Mouse (Mus musculus) lung, postnatal 14 days (tissue): Measurements from ENCODE around the gene Gm10134.

ENCODE experiments used
- DNase-seq: peaks from one replicate; pipeline ENCODE4 v3.0.0; 2021

Gene Gm10134

DNA sequence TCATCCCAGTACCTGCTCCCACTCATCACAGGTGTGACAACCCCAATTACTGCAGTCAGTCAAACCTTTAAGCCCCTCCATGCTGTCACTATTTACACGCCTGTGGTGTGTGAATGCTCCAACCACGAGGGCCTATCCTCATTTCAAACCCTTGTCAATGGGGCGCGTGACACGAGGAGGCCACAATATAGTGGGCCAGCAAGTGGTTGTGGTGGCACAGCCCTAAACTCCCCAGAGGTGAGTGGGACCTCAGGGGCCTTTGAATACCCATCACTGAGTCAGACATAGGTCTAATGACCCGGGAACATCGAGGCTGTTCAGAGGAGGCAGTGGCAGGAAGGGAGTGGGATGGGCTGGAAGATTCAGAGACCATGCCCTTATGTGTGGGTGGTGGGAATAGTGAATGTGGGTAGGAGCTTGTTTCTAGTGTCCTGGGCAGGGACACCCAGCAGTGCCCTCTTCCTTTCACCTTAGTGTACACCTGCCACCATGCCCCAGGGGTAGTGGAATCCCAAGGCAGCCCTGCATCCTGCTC, 28.1 kb downstream of the Gm10134 start:
- DNase-seq: no peak

GRCm38 (mm10) chr2:28534436-28535262, 28.8 kb downstream of the Gm10134 start:
- DNase-seq: peak; percentile 66

- no peak for DNase-seq
Measured at GRCm38 (mm10) chr2:28535263-28535540, 29.3 kb downstream of the Gm10134 start.

GRCm38 (mm10) chr2:28535650-28536049, 29.8 kb downstream of the Gm10134 start:
- peak; percentile 45 for DNase-seq

- DNase-seq: peak; percentile 58
Measured at GRCm38 (mm10) chr2:28536166-28536565, 30.3 kb downstream of the Gm10134 start.

DNA sequence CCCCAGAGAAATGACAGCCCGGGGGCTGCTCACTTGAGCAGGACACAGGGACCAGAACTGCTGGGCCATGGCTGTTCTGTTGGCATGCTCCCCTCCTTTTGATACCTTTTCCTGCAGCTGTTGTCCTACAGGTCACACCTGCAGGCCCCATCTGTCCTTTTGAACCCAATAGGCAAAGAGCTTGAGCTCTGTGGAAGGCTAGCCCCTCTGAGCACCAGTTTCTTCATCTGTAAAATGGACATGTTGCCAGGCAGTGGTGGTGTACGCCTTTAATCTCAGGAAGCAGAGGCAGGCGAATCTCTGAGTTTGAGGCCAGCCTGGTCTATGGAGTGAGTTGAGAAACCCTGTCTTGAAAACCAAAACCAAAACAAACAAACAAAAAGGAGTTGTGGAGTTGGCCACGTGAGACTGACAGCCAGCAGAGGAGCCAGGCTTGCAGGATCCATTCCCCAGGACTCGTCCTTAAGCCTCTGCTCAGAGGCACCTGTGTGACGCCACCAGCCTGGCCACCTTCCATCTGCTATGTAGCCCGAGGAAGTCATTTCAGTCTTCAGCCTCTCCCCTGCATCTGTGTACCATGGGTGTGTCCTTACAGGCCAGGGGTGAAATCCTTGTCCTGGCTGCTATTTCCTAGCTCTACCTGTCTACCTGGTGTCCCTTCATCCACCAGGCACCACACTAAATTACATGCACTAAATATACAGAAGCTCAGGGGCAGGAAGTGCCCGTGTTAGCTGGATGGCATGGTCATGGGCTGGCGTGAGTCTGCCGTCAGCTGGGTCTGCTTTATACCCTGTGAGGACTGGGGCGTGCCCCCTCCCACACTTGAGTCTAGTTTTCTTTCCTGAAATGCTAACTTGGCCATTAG, 31.1 kb downstream of the Gm10134 start:
- no peak for DNase-seq

GRCm38 (mm10) chr2:28537634-28537920, 31.7 kb downstream of the Gm10134 start:
- no peak for DNase-seq

DNA sequence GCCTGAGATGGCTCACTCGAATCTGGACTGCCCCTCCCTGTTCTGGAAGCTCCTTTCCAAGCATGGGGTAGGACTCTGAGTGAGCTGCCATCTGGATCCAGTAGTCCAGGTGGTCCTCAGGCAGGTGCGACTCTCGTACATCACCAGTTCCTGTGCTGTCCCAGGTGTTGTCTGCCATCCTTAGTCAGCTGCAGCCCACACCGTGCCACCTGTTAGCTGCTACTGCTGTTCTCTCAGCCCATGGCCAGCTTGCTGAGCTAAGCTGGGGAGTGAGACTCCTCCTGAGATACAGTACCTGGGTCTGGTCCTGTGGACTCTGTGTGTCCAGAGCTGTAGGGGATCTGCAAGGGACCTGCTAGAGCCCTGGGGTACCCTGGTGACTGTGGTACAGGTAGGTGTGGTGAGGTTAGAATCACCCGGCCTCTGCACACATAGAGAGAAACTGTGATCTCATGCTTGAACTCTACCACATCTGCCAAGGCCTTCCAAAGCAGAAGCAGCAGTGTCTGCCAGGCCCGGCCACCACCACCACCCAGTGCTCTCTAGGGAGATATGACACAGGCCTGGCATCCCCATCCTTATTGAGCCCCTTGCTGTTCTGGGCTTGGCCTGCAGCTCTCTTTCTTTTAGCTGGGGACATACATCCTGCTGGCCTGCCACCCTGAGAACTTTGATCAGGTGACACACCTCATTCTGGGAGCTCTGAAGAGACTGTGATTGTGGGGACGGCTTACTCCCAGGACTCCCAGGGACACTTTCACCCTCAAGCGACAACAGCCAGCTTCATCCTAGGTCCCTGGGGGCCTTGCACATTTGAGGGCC, 32.3 kb downstream of the Gm10134 start:
- no peak for DNase-seq

DNA sequence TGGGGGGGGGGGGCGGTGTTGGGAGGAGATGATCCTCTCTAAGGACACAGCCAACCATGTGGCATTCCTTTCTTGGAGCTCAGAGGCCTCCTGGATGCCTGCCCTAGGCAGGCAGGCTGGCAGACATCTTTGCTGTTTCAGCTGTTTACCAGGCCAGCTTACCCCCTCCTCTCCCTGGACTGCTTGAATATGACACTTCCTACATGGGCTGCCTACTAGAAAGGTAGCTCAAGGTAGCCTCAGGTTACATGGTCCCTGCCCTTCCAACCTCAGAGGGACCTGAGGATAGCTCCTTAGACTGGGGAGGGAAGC, 32.9 kb downstream of the Gm10134 start:
- DNase-seq: no peak

DNA sequence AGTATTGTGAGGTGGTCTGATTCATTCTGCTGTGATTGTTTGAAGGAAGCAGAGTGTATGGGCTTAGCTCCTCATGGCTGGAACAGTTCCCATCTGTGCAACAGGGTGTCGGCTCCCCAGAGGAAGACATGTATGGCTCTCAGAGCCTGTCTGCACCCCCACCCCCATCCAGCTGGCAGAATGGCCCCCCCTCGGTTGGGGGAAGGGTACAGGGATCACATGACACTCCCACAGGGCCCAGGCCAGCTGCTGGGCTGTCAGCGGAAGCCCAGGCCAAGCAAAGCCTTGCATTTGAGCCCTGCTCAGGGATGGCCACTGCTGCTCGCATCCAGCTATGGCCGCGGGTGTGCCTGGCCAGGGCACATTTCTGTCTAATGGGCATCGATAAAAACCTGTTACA, 33.3 kb downstream of the Gm10134 start:
- DNase-seq: peak; percentile 65

GRCm38 (mm10) chr2:28539949-28540348, 34.1 kb downstream of the Gm10134 start:
- peak; percentile 21 for DNase-seq

DNA sequence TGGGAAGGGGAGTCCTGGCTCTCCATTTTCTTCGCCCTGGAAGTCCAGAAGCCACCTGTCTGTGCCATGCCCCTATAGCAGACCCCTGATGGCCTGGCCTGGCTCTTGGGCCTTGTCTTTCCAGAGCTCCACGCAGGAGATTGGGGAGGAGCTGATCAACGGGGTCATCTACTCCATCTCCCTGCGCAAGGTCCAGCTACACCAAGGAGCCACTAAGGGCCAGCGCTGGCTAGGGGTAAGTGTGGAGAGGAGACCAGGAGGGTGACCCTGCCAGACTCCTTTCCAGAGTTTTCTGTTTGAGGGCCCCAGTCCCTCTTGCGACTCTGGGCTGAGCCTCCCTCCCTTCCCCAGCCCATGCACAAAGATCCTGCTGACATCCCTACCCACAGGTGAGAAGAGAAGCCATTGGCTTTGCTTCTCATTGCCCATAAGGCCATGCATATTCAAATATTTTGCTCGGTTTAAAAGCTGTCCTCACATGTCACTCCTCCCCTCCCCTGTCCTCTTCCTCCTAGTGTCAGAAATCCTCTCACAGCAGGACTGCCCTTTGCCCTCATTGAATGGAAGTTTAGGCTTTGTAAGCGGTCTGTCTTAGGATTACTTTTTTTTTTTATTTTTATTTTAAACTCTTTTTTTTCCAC, 34.8 kb downstream of the Gm10134 start:
- no peak for DNase-seq

DNA sequence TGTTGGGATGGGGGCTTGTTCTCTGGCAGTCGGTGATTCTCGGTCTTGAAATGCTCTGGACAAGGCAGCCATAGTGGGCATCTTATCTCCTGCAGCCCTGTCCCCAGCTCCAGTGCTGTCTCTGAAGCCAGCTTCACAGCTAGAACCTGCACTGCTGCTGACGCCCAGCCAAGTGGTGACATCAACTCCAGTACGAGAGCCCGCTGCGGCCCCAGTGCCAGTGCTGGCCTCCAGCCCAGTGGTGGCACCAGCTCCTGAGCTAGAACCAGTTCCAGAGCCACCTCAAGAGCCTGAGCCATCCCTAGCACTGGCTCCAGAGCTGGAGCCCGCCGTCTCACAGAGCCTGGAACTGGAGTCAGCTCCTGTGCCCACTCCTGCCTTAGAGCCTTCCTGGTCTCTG, 38.0 kb downstream of the Gm10134 start:
- DNase-seq: no peak

DNA sequence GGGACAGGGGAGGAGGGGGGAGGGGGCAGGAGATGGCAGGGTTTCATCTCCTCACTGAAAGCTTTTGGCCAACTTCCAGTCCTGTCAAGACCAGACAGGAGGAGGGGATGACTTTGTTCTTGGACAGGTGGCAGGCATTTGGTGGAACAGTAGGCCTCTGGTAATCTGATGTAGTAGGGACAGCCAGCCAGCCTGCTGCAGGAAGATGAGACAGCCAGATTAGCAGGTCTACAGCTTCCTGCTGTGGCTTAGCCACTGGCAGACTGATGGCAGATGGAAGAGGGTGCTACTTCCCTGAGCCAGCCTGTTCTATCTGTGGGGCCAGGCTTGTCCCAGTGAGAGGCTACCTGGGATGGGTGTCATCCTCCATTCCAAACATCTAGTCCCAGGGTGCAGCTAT, 40.1 kb downstream of the Gm10134 start:
- DNase-seq: no peak

- no peak for DNase-seq
Measured at GRCm38 (mm10) chr2:28546560-28546959, 40.7 kb downstream of the Gm10134 start.

DNA sequence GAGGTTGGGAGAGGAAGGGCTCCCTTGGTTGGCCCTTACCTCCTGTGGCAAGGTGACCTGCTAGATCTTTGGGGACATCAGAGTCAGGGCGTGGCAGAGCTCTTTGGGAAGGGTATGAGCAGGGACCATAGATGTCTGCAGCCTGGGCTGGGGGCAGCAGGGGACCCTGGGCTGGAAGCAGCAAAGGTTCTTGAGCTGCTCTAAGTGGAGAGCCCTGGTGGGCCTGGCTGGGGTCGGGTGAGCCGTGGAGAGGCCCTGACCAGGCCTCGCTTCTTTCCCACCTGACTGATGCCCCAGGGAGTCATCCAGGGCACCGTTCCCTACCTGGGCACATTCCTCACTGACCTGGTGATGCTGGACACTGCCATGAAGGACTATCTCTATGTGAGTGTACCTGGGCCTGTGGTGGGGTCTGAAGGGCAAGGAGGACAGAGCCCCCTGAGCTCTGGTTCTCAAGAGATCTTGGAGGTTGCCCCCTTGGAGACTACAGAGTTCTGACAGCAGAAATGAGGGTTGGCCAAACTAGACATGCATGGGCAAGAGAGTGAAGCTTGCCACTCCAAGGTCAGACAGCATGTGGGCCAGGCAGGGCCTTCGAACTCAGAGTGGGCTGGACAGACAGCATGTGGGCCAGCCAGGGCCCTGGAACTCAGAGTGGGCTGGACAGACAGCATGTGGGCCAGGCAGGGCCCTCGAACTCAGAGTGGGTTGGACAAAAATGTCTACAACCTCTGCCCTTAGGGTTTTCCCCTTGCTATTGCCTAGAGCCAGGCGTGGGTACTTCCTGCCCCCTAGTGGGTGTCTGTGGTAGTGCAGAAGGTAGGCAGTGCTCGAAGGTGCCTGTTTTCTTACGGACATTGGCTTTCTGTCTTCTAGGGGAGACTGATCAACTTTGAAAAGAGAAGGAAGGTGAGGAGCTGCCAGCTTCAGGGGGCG, 41.6 kb downstream of the Gm10134 start:
- DNase-seq: peak; percentile 93

DNA sequence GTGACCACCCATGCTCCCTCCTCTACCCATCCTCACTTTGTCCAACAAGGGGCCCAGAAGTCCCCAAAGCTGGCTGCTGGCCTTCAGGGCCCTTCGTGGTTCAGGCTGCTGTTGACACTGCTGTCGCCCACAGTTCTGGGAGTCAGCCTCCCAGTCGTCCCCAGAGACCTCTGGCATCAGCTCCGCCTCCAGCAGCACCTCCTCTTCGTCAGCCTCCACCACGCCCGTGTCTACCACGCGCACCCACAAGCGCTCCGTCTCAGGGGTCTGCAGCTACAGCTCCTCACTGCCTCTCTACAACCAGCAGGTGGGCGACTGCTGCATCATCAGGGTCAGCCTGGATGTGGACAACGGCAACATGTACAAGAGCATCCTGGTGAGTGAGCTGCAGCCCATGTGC, 43.3 kb downstream of the Gm10134 start:
- DNase-seq: no peak

DNA sequence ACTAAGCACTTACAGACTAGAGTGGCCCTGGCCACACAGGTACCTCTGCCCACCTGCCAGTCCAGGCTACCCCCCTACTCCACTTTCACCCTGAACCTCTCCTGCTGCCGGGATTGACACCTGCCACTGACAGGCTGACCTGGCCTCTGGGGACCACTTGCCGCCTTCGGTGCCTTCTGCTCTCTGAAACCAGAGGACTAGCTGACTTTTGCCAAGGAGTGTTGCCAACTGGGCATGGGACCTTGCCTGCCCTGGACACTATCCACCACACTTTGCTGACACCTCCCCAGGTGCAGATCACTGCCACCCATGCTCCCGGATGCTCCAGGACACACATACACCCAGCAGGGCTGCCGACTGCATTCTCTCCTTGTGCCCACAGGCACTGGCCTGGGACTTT, 46.4 kb downstream of the Gm10134 start:
- no peak for DNase-seq
